16 mouse cellular contexts compared by ENCODE assay signal in genomic region chr2:151991446-151991845, GRCm38 (mm10). TPM values are rescaled to one million over a fixed set of nuclear protein-coding genes. Genes with fewer than 3 reads are reported as not detected.
A peak's percentile ranks its signal among the peaks of the same experiment; 100 is the strongest.
DNase-seq lines count a peak whose midpoint lies in the region; ATAC-seq lines count a peak whose summit lies in the region.
"Had no signal": no experiment of that assay in that cellular context is flagged by ENCODE, and none has a peak within 500 bp of the region (broad histone marks: within the 10 kb centered on the region; RNA-seq: fewer than 3 reads in every experiment).

No protein-coding gene starts in this region.

- peaks cover 31% of the 10 kb centered on the region for H3K27me3 ChIP-seq in midbrain, embryonic 12.5 days
- H3K27me3 ChIP-seq in midbrain, embryonic 15.5 days (replicated peaks) = peaks cover 15% of the 10 kb centered on the region
- peaks cover 5% of the 10 kb centered on the region for H3K27me3 ChIP-seq in embryonic facial prominence, embryonic 11.5 days (ENCODE audit: control insufficient read depth, insufficient read depth, low read length)
- H3K27me3 ChIP-seq in hindbrain, embryonic 12.5 days = peaks cover 24% of the 10 kb centered on the region
- H3K27me3 ChIP-seq in neural tube, embryonic 13.5 days = peaks cover 21% of the 10 kb centered on the region

- no peaks in the 10 kb centered on the region for H3K9me3 ChIP-seq in midbrain, embryonic 12.5 days
- H3K9me3 ChIP-seq in midbrain, embryonic 15.5 days = no peaks in the 10 kb centered on the region
- no peaks in the 10 kb centered on the region for H3K9me3 ChIP-seq in embryonic facial prominence, embryonic 11.5 days (replicated peaks; ENCODE audit: control insufficient read depth, low read length)
- H3K9me3 ChIP-seq in hindbrain, embryonic 12.5 days (replicated peaks) = no peaks in the 10 kb centered on the region
- H3K9me3 ChIP-seq in neural tube, embryonic 13.5 days = no peaks in the 10 kb centered on the region
- H3K9me3 ChIP-seq: embryonic facial prominence, embryonic 13.5 days; G1E; liver, embryonic 15.5 days had no signal

- H3K9ac ChIP-seq in midbrain, embryonic 12.5 days (replicated peaks) = no peak overlapping the region
- H3K9ac ChIP-seq in midbrain, embryonic 15.5 days = no peak overlapping the region
- H3K9ac ChIP-seq in embryonic facial prominence, embryonic 11.5 days (replicated peaks; ENCODE audit: low read length) = no peak overlapping the region
- no peak overlapping the region for H3K9ac ChIP-seq in hindbrain, embryonic 12.5 days
- no peak overlapping the region for H3K9ac ChIP-seq in neural tube, embryonic 13.5 days
- H3K9ac ChIP-seq: embryonic facial prominence, embryonic 13.5 days; liver, embryonic 15.5 days had no signal

- H3K4me1 ChIP-seq in midbrain, embryonic 12.5 days = peaks cover 27% of the 10 kb centered on the region
- H3K4me1 ChIP-seq in midbrain, embryonic 15.5 days = peaks cover 10% of the 10 kb centered on the region
- no peaks in the 10 kb centered on the region for H3K4me1 ChIP-seq in embryonic facial prominence, embryonic 11.5 days (ENCODE audit: control insufficient read depth, insufficient read depth, low read length)
- H3K4me1 ChIP-seq in hindbrain, embryonic 12.5 days = peaks cover 21% of the 10 kb centered on the region
- peaks cover 22% of the 10 kb centered on the region for H3K4me1 ChIP-seq in neural tube, embryonic 13.5 days (replicated peaks)

- H3K36me3 ChIP-seq in midbrain, embryonic 12.5 days = no peaks in the 10 kb centered on the region
- H3K36me3 ChIP-seq in midbrain, embryonic 15.5 days (replicated peaks) = no peaks in the 10 kb centered on the region
- H3K36me3 ChIP-seq in embryonic facial prominence, embryonic 11.5 days (replicated peaks; ENCODE audit: control insufficient read depth, insufficient read depth, low read depth, low read length) = no peaks in the 10 kb centered on the region
- no peaks in the 10 kb centered on the region for H3K36me3 ChIP-seq in hindbrain, embryonic 12.5 days
- no peaks in the 10 kb centered on the region for H3K36me3 ChIP-seq in neural tube, embryonic 13.5 days
- H3K36me3 ChIP-seq: embryonic facial prominence, embryonic 13.5 days; G1E; liver, embryonic 15.5 days had no signal

- 36% methylated on average over 5 of the region's 5 CpGs for WGBS in midbrain, embryonic 12.5 days
- WGBS in midbrain, embryonic 15.5 days = 29% methylated on average over 5 of the region's 5 CpGs
- WGBS in embryonic facial prominence, embryonic 11.5 days = 33% methylated on average over 5 of the region's 5 CpGs
- 28% methylated on average over 5 of the region's 5 CpGs for WGBS in hindbrain, embryonic 12.5 days
- 15% methylated on average over 5 of the region's 5 CpGs for WGBS in neural tube, embryonic 13.5 days

- H3K4me3 ChIP-seq in midbrain, embryonic 12.5 days = no peak overlapping the region
- no peak overlapping the region for H3K4me3 ChIP-seq in midbrain, embryonic 15.5 days
- no peak overlapping the region for H3K4me3 ChIP-seq in embryonic facial prominence, embryonic 11.5 days (ENCODE audit: low read depth, low read length)
- no peak overlapping the region for H3K4me3 ChIP-seq in hindbrain, embryonic 12.5 days
- no peak overlapping the region for H3K4me3 ChIP-seq in neural tube, embryonic 13.5 days
- H3K4me3 ChIP-seq: embryonic facial prominence, embryonic 13.5 days; liver, embryonic 15.5 days; myocyte had no signal

- ATAC-seq in midbrain, embryonic 12.5 days (ENCODE audit: low FRiP score, low read depth) = peak; percentile 45
- no peak for ATAC-seq in midbrain, embryonic 15.5 days (replicated peaks)
- peak; percentile 32; the same call in 1 of the 2 replicates for ATAC-seq in embryonic facial prominence, embryonic 11.5 days (replicated peaks; ENCODE audit: insufficient number of reproducible peaks, low FRiP score, low TSS enrichment, low read depth)
- peak; percentile 72 for ATAC-seq in hindbrain, embryonic 12.5 days (ENCODE audit: low FRiP score)
- ATAC-seq in neural tube, embryonic 13.5 days (ENCODE audit: low read depth) = peak; percentile 30; the same call in 1 of the 2 replicates

- no peak overlapping the region for H3K4me2 ChIP-seq in midbrain, embryonic 12.5 days (replicated peaks)
- no peak overlapping the region for H3K4me2 ChIP-seq in midbrain, embryonic 15.5 days
- H3K4me2 ChIP-seq in embryonic facial prominence, embryonic 11.5 days (ENCODE audit: low read depth, low read length) = no peak overlapping the region
- no peak overlapping the region for H3K4me2 ChIP-seq in hindbrain, embryonic 12.5 days (replicated peaks)
- H3K4me2 ChIP-seq in neural tube, embryonic 13.5 days = no peak overlapping the region
- H3K4me2 ChIP-seq: embryonic facial prominence, embryonic 13.5 days; liver, embryonic 15.5 days had no signal

- no peak for DNase-seq in embryonic facial prominence, embryonic 11.5 days (ENCODE audit: low spot score)
- DNase-seq in frontal cortex, postnatal 25 days (ENCODE audit: low spot score in 2 of 2) = no peak
- no peak for DNase-seq in lung, adult 18-20 months
- DNase-seq: adrenal gland, adult 2 months; gastrocnemius, postnatal 14 days; kidney, adult 8-10 months; lung, postnatal 10 days had no signal

- H3K27ac ChIP-seq in midbrain, embryonic 12.5 days (replicated peaks) = peak overlapping the region; percentile 70
- H3K27ac ChIP-seq in midbrain, embryonic 15.5 days = no peak overlapping the region
- no peak overlapping the region for H3K27ac ChIP-seq in embryonic facial prominence, embryonic 11.5 days (replicated peaks; ENCODE audit: low read depth, low read length)
- peak overlapping the region; percentile 57 for H3K27ac ChIP-seq in hindbrain, embryonic 12.5 days
- peak overlapping the region; percentile 62 for H3K27ac ChIP-seq in neural tube, embryonic 13.5 days (replicated peaks)
- H3K27ac ChIP-seq: embryonic facial prominence, embryonic 13.5 days; liver, embryonic 15.5 days; stomach, postnatal 0 days had no signal

RNA-seq across cellular contexts. Expression of gene Slc52a3, which starts 4.9 kb away (rescaled TPM):
- 0.94 and 1.2 TPM in 2 replicates for polyA plus RNA-seq in midbrain, embryonic 12.5 days (2016; fragmentation: Nextera tagmentation; extraction: Ambion mirVana)
- 1.3 and 2.2 TPM in 2 replicates for polyA plus RNA-seq in midbrain, embryonic 15.5 days (2015; fragmentation: Nextera tagmentation; extraction: Ambion mirVana)
- 0.36 and 0.72 TPM in 2 replicates for polyA plus RNA-seq in embryonic facial prominence, embryonic 11.5 days (2014; fragmentation: Nextera tagmentation; extraction: Ambion mirVana)
- 1.5 TPM in 2 replicates for polyA plus RNA-seq in hindbrain, embryonic 12.5 days (2016; fragmentation: Nextera tagmentation; extraction: Ambion mirVana)
- polyA plus RNA-seq in neural tube, embryonic 13.5 days (2015; fragmentation: Nextera tagmentation; extraction: Ambion mirVana) = 0.99 and 1.1 TPM in 2 replicates

RNA-seq across cellular contexts. Expression of gene Fam110a, which starts 11.4 kb away (rescaled TPM):
- polyA plus RNA-seq in midbrain, embryonic 12.5 days (2016; fragmentation: Nextera tagmentation; extraction: Ambion mirVana) = 114 and 120 TPM in 2 replicates
- 61.2 and 62.8 TPM in 2 replicates for polyA plus RNA-seq in midbrain, embryonic 15.5 days (2015; fragmentation: Nextera tagmentation; extraction: Ambion mirVana)
- 31.7 and 34.8 TPM in 2 replicates for polyA plus RNA-seq in embryonic facial prominence, embryonic 11.5 days (2014; fragmentation: Nextera tagmentation; extraction: Ambion mirVana)
- 78.6 and 86.0 TPM in 2 replicates for polyA plus RNA-seq in hindbrain, embryonic 12.5 days (2016; fragmentation: Nextera tagmentation; extraction: Ambion mirVana)
- 48.1 and 52.1 TPM in 2 replicates for polyA plus RNA-seq in neural tube, embryonic 13.5 days (2015; fragmentation: Nextera tagmentation; extraction: Ambion mirVana)

Comparison
In these comparisons a context has a peak if more than half of its experiments do, and no peak if none do; other contexts are left out.
1. H3K27ac ChIP-seq: peak in midbrain, embryonic 12.5 days (single experiment), hindbrain, embryonic 12.5 days (single experiment) and neural tube, embryonic 13.5 days (single experiment); none in midbrain, embryonic 15.5 days (single experiment) and embryonic facial prominence, embryonic 11.5 days (single experiment).